Mouse (Mus musculus) intestine, embryonic 16.5 days (tissue): ENCODE measurements around the gene Kiss1. TPM values are rescaled to one million over a fixed set of nuclear protein-coding genes. Genes with fewer than 3 reads are reported as not detected.

Source experiments
- ATAC-seq: fragments of 200-750 bp; cut with Nextera tagmentation; 2 replicates; pipeline ENCODE4 v1.8.0; 2017; ENCODE audit warnings: moderate TSS enrichment, moderate library complexity
- H3K27ac ChIP-seq: fragments of 300-500 bp; sonication (generic); 2 replicates; pipeline ENCODE4 v1.5.1; 2014; ENCODE audit warnings: mild to moderate bottlenecking, low read length
- H3K27me3 ChIP-seq: fragments of 300-500 bp; sonication (generic); replicated peaks from 2 replicates; pipeline ENCODE4 v1.6.1; 2014; ENCODE audit warnings: low read length, control low read depth, mixed read lengths; ENCODE audit not compliant: control insufficient read depth, insufficient read depth
- H3K36me3 ChIP-seq: fragments of 300-500 bp; sonication (generic); 2 replicates; pipeline ENCODE4 v1.6.1; 2014; ENCODE audit warnings: low read length, control low read depth; ENCODE audit not compliant: control insufficient read depth, insufficient read depth
- H3K4me1 ChIP-seq: fragments of 300-500 bp; sonication (generic); 2 replicates; pipeline ENCODE4 v1.6.1; 2014; ENCODE audit warnings: low read length, control low read depth, mixed read lengths; ENCODE audit not compliant: control insufficient read depth, insufficient read depth
- H3K4me2 ChIP-seq: fragments of 300-500 bp; sonication (generic); 2 replicates; pipeline ENCODE4 v1.6.1; 2014; ENCODE audit warnings: low read depth, low read length, control low read depth
- H3K4me3 ChIP-seq: fragments of 300-500 bp; sonication (generic); 2 replicates; pipeline ENCODE4 v1.5.1; 2014; ENCODE audit warnings: mild to moderate bottlenecking, low read length
- H3K9ac ChIP-seq: fragments of 300-500 bp; sonication (generic); 2 replicates; pipeline ENCODE4 v1.6.1; 2014; ENCODE audit warnings: low read depth, low read length
- H3K9me3 ChIP-seq: fragments of 300-500 bp; sonication (generic); 2 replicates; pipeline ENCODE4 v1.6.1; 2016; ENCODE audit warnings: low read length, control low read depth; ENCODE audit not compliant: control insufficient read depth
- WGBS: fragments of 180-500 bp; shearing (Covaris S2); extraction: QIAGEN DNeasy Blood & Tissue Kit; methylation state at CpG from one replicate; pipeline ENCODE4 v1.1.7; 2014; 5-methylcytosine and 5-hydroxymethylcytosine counted together
- polyA plus RNA-seq: library from polyadenylated mRNA; unstranded; fragments of >200 nt; fragmentation: Nextera tagmentation; extraction: Ambion mirVana; gene quantifications from 2 replicates; pipeline ENCODE4 v1.2.1, GENCODE M21; 2015

Kiss1 gene
- polyA plus RNA-seq, 1 experiment from 2014 or later, result not detected

GRCm38 (mm10) chr1:133363276-133364021 is 41.8 kb downstream of the Kiss1 start, which contains the start of gene Etnk2:
Etnk2 (plus strand) TSS chr1:133363572.
- Histone ChIP-seq H3K27ac (no peak within 1 kb of the TSS; the same call in 1 of the 2 replicates), H3K9me3 (no peaks in the 10 kb centered on the region), H3K4me2 (peak within 1 kb of the TSS; percentile 92), H3K27me3 (peaks cover 5% of the 10 kb centered on the region), H3K4me1 (peaks cover 29% of the 10 kb centered on the region), H3K9ac (peak within 1 kb of the TSS; percentile 72), H3K4me3 (peak within 1 kb of the TSS; percentile 65), H3K36me3 (no peaks in the 10 kb centered on the region)
- peak; percentile 85 for ATAC-seq
- under 1% methylated on average over 52 of the region's 52 CpGs for WGBS

DNA sequence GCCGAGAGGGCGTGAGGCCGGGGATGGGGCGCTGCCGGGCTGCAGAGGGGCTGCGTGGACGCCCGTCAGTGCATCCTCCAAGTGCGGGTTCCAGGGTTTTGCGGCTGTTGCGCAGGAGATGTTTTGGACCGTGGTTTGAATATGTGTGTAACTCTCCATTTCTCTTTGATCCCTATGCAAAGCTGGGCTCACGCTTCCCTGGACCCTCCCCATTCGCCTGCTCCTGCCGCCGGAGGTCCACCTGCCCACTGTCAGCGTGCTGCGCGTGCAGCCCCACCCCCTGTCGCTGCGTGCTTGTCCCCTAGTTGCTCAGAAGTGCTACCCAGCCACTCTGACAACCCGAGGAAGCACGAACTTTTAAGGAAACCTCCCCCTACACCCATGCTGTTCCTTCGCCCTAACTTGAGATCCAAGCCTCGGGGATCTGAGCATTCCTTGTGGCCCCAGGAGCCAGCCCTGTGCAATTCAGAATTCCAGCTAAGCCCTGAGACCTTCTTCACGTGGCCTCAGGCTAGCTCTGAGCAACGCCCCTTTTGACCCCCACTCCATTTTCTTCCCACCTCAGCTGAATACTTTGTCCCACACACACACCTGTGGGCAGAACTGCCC is 42.5 kb downstream of the Kiss1 start:
- Histone ChIP-seq H3K4me3 (peak overlapping the region; percentile 65), H3K4me1 (peaks cover 32% of the 10 kb centered on the region), H3K9ac (peak overlapping the region; percentile 72), H3K27ac (no peak overlapping the region), H3K36me3 (no peaks in the 10 kb centered on the region), H3K27me3 (peaks cover 5% of the 10 kb centered on the region), H3K9me3 (no peaks in the 10 kb centered on the region), H3K4me2 (peak overlapping the region; percentile 92)
- 4% methylated on average over 27 of the region's 27 CpGs for WGBS
- peak; percentile 18; the same call in 1 of the 2 replicates for ATAC-seq

- Histone ChIP-seq H3K27ac (no peak overlapping the region), H3K9me3 (no peaks in the 10 kb centered on the region), H3K36me3 (no peaks in the 10 kb centered on the region), H3K27me3 (peaks cover 5% of the 10 kb centered on the region), H3K9ac (no peak overlapping the region), H3K4me1 (peaks cover 32% of the 10 kb centered on the region), H3K4me2 (no peak overlapping the region), H3K4me3 (no peak overlapping the region)
- no peak for ATAC-seq
- WGBS, result 56% methylated on average over 2 of the region's 2 CpGs
Observed at GRCm38 (mm10) chr1:133364890-133365289, 43.2 kb downstream of the Kiss1 start.

DNA sequence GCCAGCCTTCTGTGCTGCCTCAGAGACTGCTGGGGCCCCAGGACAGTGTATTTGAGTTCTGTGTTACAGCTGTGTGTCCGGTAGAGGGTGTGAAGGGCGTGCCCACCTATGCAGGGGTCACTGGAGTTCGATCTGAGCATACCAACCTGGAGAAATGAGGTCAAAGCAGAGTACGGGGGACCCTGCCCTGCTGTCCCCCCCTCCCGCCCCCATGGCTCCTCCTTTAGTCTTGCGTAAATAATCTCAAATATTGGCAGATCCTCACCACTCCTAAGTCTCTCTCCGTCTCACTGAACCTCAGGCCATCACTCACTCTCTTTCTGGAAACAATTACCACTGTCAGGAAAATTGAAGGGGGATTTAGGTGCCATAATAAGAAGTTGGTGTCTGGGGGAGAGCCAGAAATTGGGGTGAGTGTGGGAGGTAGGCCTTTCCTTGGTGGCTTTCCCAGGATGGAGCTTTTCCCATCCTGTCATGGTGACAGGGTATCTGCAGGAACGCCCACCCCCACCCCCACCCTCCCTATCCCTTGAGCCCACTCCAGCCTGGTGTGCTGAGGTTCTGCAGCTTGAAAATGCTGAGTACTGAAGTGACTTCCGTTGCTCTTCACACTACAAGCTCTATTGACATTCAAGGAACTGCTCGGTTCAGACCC is 45.4 kb downstream of the Kiss1 start:
- no peak overlapping the region for H3K4me3 ChIP-seq
- H3K27ac ChIP-seq, result no peak overlapping the region
- WGBS, result 52% methylated on average over 10 of the region's 10 CpGs
- no peaks in the 10 kb centered on the region for H3K36me3 ChIP-seq
- H3K4me2 ChIP-seq, result no peak overlapping the region
- peaks cover 33% of the 10 kb centered on the region for H3K4me1 ChIP-seq
- H3K9ac ChIP-seq, result no peak overlapping the region
- peaks cover 5% of the 10 kb centered on the region for H3K27me3 ChIP-seq
- H3K9me3 ChIP-seq, result no peaks in the 10 kb centered on the region
- ATAC-seq, result no peak

- Histone ChIP-seq H3K9ac (peak overlapping the region; percentile 25; the same call in 1 of the 2 replicates), H3K27me3 (peaks cover 5% of the 10 kb centered on the region), H3K27ac (no peak overlapping the region), H3K9me3 (no peaks in the 10 kb centered on the region), H3K36me3 (no peaks in the 10 kb centered on the region), H3K4me3 (no peak overlapping the region), H3K4me2 (no peak overlapping the region), H3K4me1 (peaks cover 36% of the 10 kb centered on the region)
- WGBS, result 15% methylated on average over 11 of the region's 11 CpGs
- no peak for ATAC-seq
Observed at GRCm38 (mm10) chr1:133367606-133368488, 46.2 kb downstream of the Kiss1 start.

- 74% methylated on average over 10 of the region's 10 CpGs for WGBS
- H3K9ac ChIP-seq, result no peak overlapping the region
- H3K9me3 ChIP-seq, result no peaks in the 10 kb centered on the region
- H3K4me2 ChIP-seq, result no peak overlapping the region
- peaks cover 5% of the 10 kb centered on the region for H3K27me3 ChIP-seq
- no peak for ATAC-seq
- H3K4me1 ChIP-seq, result peaks cover 32% of the 10 kb centered on the region
- no peak overlapping the region for H3K4me3 ChIP-seq
- H3K36me3 ChIP-seq, result no peaks in the 10 kb centered on the region
- H3K27ac ChIP-seq, result no peak overlapping the region
Observed at GRCm38 (mm10) chr1:133368644-133369043, 47.0 kb downstream of the Kiss1 start.

DNA sequence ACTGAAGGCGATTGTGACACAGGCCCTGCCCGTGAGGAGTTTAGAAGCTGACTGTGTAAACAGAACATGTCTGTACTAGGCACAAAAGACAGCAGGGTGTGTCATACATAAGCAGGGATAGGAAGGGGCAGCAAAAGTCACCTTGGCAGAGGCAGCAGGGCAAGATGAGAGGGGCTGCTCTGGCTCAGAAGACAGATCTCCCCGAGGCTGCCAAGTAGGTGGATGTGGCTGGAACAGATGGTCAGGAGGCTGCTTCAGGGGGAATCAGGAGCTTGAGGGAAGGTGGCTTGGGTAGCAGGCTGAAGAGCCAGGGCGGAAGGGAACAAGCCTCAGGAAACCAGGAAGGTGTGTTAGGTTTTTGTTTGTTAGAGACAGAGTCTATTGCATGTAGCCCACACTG is 48.7 kb downstream of the Kiss1 start:
- H3K27ac ChIP-seq, result no peak overlapping the region
- no peaks in the 10 kb centered on the region for H3K9me3 ChIP-seq
- H3K36me3 ChIP-seq, result no peaks in the 10 kb centered on the region
- no peaks in the 10 kb centered on the region for H3K27me3 ChIP-seq
- peak; percentile 6; the same call in 1 of the 2 replicates for ATAC-seq
- H3K4me3 ChIP-seq, result no peak overlapping the region
- whole genome bisulfite sequencing, result 54% methylated on average over 4 of the region's 4 CpGs
- H3K4me1 ChIP-seq, result peaks cover 22% of the 10 kb centered on the region
- H3K9ac ChIP-seq, result no peak overlapping the region
- H3K4me2 ChIP-seq, result no peak overlapping the region

- H3K36me3 ChIP-seq, result no peaks in the 10 kb centered on the region
- H3K4me2 ChIP-seq, result no peak overlapping the region
- no peaks in the 10 kb centered on the region for H3K9me3 ChIP-seq
- no peaks in the 10 kb centered on the region for H3K27me3 ChIP-seq
- H3K9ac ChIP-seq, result no peak overlapping the region
- no peak for ATAC-seq
- peaks cover 30% of the 10 kb centered on the region for H3K4me1 ChIP-seq
- no peak overlapping the region for H3K27ac ChIP-seq
- 77% methylated on average over 6 of the region's 6 CpGs for WGBS
- no peak overlapping the region for H3K4me3 ChIP-seq
Observed at GRCm38 (mm10) chr1:133371431-133371830, 49.8 kb downstream of the Kiss1 start.

DNA sequence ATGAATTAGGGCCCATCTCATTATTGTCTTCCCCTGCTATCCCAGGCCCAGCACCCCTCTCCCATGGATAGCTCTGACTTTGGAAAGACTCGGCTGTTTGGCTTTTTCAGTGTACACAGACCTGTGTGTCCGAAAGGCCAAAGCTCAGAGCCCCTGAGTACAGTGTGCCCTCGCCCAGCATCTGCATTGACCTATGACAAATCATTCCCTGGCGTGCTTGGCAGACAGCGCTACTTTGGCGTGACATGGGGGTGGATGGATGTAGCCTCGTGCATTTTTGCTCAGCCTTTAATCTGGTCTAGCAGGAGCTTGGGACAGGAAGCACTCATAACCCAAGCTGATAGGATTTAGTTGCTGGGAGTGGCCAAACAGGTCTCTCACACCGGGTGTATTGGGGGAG is 50.4 kb downstream of the Kiss1 start:
- peaks cover 28% of the 10 kb centered on the region for H3K4me1 ChIP-seq
- no peak overlapping the region for H3K4me2 ChIP-seq

More for the DNA sequence above, 50.4 kb downstream of the Kiss1 start:
- Histone ChIP-seq H3K27ac (no peak overlapping the region), H3K27me3 (no peaks in the 10 kb centered on the region), H3K9ac (no peak overlapping the region), H3K36me3 (no peaks in the 10 kb centered on the region), H3K4me3 (no peak overlapping the region), H3K9me3 (no peaks in the 10 kb centered on the region)
- no peak for ATAC-seq
- WGBS, result 55% methylated on average over 8 of the region's 8 CpGs
